Mouse (Mus musculus) stomach, embryonic 16.5 days (tissue): ENCODE results near the gene Gramd1b. TPM values are rescaled to one million over a fixed set of nuclear protein-coding genes. Genes with fewer than 3 reads are reported as not detected.

Source experiments
- ATAC-seq: fragments of 200-750 bp; cut with Nextera tagmentation; 2 replicates; pipeline ENCODE4 v1.8.0; 2017; ENCODE audit warnings: moderate number of reproducible peaks, moderate TSS enrichment; ENCODE audit not compliant: insufficient read depth, low FRiP score
- H3K27ac ChIP-seq: fragments of 300-500 bp; sonication (generic); 2 replicates; pipeline ENCODE4 v1.5.1; 2014; ENCODE audit warnings: low read length
- H3K27me3 ChIP-seq: fragments of 300-500 bp; sonication (generic); 2 replicates; pipeline ENCODE4 v1.6.1; 2014; ENCODE audit warnings: low read length, control low read depth, mixed read lengths; ENCODE audit not compliant: control insufficient read depth, insufficient read depth
- H3K36me3 ChIP-seq: fragments of 300-500 bp; sonication (generic); 2 replicates; pipeline ENCODE4 v1.6.1; 2014; ENCODE audit warnings: low read length; ENCODE audit not compliant: control insufficient read depth, insufficient read depth
- H3K4me1 ChIP-seq: fragments of 300-500 bp; sonication (generic); 2 replicates; pipeline ENCODE4 v1.6.1; 2014; ENCODE audit warnings: low read length, control low read depth, mixed read lengths; ENCODE audit not compliant: control insufficient read depth, insufficient read depth
- H3K4me2 ChIP-seq: fragments of 300-500 bp; sonication (generic); 2 replicates; pipeline ENCODE4 v1.6.1; 2014; ENCODE audit warnings: low read depth, low read length, mixed read lengths
- H3K4me3 ChIP-seq: fragments of 300-500 bp; sonication (generic); replicated peaks from 2 replicates; pipeline ENCODE4 v1.5.1; 2014; ENCODE audit warnings: mild to moderate bottlenecking, low read length
- H3K9ac ChIP-seq: fragments of 300-500 bp; sonication (generic); 2 replicates; pipeline ENCODE4 v1.6.1; 2014; ENCODE audit warnings: low read length
- H3K9me3 ChIP-seq: fragments of 300-500 bp; sonication (generic); replicated peaks from 2 replicates; pipeline ENCODE4 v1.6.1; 2016; ENCODE audit warnings: low read length, control low read depth; ENCODE audit not compliant: control insufficient read depth
- WGBS: fragments of 180-500 bp; shearing (Covaris S2); extraction: QIAGEN DNeasy Blood & Tissue Kit; methylation state at CpG from one replicate; pipeline ENCODE4 v1.1.7; 2014; 5-methylcytosine and 5-hydroxymethylcytosine counted together
- polyA plus RNA-seq: library from polyadenylated mRNA; unstranded; fragments of >200 nt; fragmentation: Nextera tagmentation; extraction: Ambion mirVana; gene quantifications from 2 replicates; pipeline ENCODE4 v1.2.1, GENCODE M21; 2015

Gramd1b gene
- polyA plus RNA-seq, 1 experiment from 2014 or later: 4.9 TPM

DNA sequence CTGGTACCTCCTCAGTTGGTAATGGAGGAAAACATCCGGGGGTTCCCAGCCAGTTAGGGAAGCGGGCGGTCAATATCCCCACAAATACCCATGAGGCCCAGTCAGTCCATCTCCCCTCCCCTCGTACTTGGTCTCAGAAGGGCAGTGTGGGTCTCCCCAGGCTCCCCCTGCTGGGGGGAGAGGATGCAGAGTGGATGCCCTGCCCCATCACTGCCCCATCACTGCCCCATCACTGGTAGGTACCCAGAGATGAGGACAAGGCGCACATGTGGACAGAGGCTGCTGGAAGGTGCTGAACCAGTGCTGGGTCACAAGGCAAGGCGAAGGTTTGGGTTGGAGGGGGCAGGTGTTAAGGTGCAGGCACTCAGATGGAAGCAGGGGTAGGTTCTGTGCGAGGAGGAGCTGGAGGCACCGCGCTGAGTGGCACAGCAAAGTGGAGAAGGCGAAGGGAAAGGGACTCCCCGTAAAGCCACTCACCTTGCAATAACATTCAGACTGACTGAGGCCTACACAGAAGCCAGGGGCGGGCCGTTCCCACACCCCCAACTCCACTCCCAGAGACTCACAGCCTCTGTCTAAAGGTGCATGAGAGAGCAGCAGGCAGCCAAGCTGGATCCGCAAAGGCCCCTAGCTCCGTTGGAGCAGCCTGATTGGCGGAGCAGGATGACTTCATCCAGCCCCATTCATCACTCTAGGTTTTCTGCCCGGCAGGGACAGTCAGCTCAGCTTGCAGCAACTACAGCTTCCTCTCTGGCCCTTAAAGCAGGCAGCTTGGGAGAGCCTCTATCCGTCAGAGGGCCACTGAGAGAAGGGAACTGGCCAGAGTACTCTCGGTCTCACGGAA is 139.1 kb downstream of the Gramd1b start:
- Histone ChIP-seq H3K4me1 (peaks cover 13% of the 10 kb centered on the region), H3K36me3 (no peaks in the 10 kb centered on the region), H3K27ac (peak overlapping the region; percentile 9; the same call in 1 of the 2 replicates), H3K4me2 (peak overlapping the region; percentile 44), H3K9ac (peak overlapping the region; percentile 13; the same call in 1 of the 2 replicates), H3K9me3 (no peaks in the 10 kb centered on the region), H3K27me3 (no peaks in the 10 kb centered on the region), H3K4me3 (0 out of 2 replicates have a peak overlapping the region, but pooled peaks have one; percentile 8)
- peak; percentile 75 for ATAC-seq
- 30% methylated on average over 20 of the region's 20 CpGs for WGBS

DNA sequence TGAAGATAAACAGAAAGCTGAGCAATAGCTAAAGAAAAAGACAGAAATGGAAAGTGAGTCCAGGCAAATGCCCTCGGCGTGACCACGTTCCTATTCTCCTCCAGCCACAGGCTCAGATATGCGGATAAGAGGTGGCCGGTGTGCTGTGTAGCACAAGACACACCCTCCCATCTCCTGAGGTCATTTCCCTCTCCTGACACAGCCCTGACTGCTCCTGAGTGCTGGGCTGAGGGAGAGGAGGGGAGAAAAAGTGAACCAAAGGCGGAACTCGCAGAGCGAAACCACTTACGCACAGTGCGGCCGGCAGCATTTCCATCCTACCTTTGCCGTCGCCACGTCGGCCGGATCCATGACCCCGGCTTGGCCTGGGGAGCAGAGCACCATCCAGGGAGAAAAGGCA is 139.8 kb downstream of the Gramd1b start:
- H3K4me2 ChIP-seq: peak overlapping the region; percentile 11; the same call in 1 of the 2 replicates
- no peak for ATAC-seq
- H3K9ac ChIP-seq: no peak overlapping the region
- H3K9me3 ChIP-seq: no peaks in the 10 kb centered on the region
- no peaks in the 10 kb centered on the region for H3K27me3 ChIP-seq
- no peak overlapping the region for H3K27ac ChIP-seq
- no peak overlapping the region for H3K4me3 ChIP-seq
- H3K4me1 ChIP-seq: peaks cover 13% of the 10 kb centered on the region
- WGBS: 70% methylated on average over 17 of the region's 17 CpGs
- no peaks in the 10 kb centered on the region for H3K36me3 ChIP-seq

DNA sequence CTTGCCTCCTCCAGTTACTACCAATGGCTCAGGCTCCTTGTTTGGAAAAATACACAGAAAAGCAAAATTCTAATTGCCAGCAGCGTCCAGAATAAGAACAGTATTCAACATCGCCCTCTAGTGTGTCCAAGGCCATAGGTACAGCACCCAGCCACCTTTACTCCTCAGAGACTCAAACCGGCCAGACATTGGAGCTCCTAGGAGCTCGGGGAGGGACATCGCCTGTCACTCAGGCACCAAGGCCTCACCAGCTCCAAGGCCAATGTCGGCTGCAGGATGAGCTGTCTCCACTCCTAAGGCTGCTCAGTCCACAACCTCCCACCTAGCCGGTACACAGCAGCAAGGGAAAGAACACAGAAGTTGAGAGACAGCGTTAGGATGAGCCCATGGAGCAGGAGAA is 140.3 kb downstream of the Gramd1b start:
- H3K9ac ChIP-seq: no peak overlapping the region
- H3K36me3 ChIP-seq: no peaks in the 10 kb centered on the region
- H3K27ac ChIP-seq: no peak overlapping the region
- WGBS: 42% methylated on average over 8 of the region's 8 CpGs
- H3K27me3 ChIP-seq: no peaks in the 10 kb centered on the region
- H3K4me1 ChIP-seq: peaks cover 13% of the 10 kb centered on the region
- ATAC-seq: no peak
- no peaks in the 10 kb centered on the region for H3K9me3 ChIP-seq
- 0 out of 2 replicates have a peak overlapping the region, but pooled peaks have one; percentile 11 for H3K4me2 ChIP-seq
- H3K4me3 ChIP-seq: no peak overlapping the region

DNA sequence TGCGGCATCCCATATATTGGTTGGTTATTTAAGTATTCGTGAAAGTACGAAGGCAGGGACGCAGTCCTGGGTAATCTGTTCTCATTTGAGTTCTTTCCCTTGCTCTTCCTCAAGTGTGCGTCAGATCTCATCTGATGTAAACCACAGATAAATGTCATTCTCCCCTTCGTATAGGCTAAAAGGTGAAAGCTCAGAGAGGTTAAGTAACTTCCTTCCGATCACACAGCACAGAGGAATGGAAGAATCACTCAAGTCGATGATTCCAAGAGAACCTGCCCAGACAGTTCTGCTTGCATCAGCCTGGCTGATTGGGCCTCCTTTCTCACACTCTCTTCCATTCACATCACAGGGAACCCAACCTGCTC is 140.8 kb downstream of the Gramd1b start:
- H3K4me2 ChIP-seq: no peak overlapping the region
- H3K36me3 ChIP-seq: no peaks in the 10 kb centered on the region
- no peak overlapping the region for H3K9ac ChIP-seq
- peaks cover 13% of the 10 kb centered on the region for H3K4me1 ChIP-seq
- no peak overlapping the region for H3K4me3 ChIP-seq
- H3K27ac ChIP-seq: no peak overlapping the region
- 92% methylated on average over 8 of the region's 8 CpGs for WGBS
- ATAC-seq: no peak
- no peaks in the 10 kb centered on the region for H3K9me3 ChIP-seq
- no peaks in the 10 kb centered on the region for H3K27me3 ChIP-seq

DNA sequence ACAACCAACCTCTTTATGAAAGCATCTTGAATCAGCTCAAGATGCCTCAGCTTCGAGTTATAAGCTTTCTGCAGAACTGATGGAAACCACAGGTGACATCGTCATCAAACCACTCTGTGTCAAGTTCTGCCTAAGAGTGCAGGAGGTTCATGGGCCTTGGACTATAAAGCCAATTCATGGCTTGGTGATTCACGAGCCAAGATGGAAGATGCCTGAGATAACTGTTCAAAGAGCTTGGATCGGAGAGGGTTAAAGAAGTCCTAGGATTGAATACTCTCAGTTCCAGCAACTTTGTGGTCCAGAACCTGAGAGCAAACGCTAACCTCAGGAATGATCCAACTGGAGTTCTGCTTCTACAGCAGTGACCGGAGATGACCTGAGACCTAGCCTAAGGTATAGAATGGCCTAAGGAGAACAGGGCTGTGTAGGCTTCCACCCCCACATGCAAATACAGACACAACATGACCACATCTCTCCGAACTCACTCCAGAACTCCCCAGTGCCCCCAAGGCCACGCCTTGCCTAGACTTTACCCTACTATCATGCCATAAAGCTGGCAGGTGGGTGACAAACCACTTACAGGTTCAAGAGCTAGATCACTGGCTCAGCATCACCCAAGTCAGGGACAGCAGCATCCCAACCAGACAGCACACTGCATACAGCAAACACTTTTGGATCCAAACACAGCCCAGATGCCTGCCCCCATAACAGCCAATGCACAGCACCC is 141.4 kb downstream of the Gramd1b start:
- no peak overlapping the region for H3K9ac ChIP-seq
- H3K27me3 ChIP-seq: no peaks in the 10 kb centered on the region
- H3K4me2 ChIP-seq: no peak overlapping the region
- H3K27ac ChIP-seq: no peak overlapping the region
- no peaks in the 10 kb centered on the region for H3K36me3 ChIP-seq
- H3K4me1 ChIP-seq: peaks cover 13% of the 10 kb centered on the region
- no peaks in the 10 kb centered on the region for H3K9me3 ChIP-seq
- WGBS: 88% methylated on average over 8 of the region's 8 CpGs
- no peak for ATAC-seq
- H3K4me3 ChIP-seq: no peak overlapping the region

DNA sequence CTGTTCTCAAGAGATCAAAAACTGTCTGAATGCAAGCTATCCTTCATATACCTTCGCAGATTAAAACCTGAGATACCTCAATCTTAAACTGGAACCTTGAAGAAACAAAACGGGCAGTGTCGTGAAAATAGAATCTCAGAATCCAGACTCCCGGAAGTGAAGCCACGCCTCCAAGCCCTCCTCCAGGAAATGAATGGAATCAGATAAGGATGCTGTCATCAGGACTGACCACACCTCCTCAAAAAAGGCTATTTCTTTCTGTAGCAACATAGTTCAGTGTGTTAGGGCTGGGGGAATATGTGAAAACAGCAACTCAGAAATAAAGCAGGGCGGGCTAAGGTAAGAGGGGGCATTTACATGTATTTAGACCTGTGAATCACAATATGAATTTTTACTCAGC is 142.0 kb downstream of the Gramd1b start:
- H3K4me1 ChIP-seq: peaks cover 13% of the 10 kb centered on the region
- no peak overlapping the region for H3K27ac ChIP-seq
- H3K4me3 ChIP-seq: no peak overlapping the region
- H3K9ac ChIP-seq: no peak overlapping the region
- 71% methylated on average over 6 of the region's 6 CpGs for WGBS
- no peaks in the 10 kb centered on the region for H3K9me3 ChIP-seq
- H3K4me2 ChIP-seq: no peak overlapping the region
- no peaks in the 10 kb centered on the region for H3K36me3 ChIP-seq
- H3K27me3 ChIP-seq: no peaks in the 10 kb centered on the region
- no peak for ATAC-seq

DNA sequence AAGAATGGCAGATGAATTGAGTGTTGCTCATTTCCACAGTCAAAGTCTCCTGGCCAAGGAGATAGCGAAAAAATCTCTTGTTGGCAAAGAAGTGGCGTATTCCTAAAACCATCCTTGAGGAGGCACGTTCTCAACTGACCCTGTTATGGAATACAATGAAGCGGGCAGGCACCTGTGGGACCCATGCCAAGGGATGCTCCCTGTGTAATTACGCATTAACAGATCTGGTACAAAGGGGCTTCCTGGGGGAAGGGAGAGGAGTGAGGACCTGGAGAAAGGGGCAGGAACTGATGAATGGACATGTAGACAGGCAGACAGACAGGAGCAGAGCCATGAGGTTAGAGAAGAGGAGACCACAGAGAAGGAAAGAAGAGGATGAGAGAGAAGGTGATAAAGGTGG is 146.4 kb downstream of the Gramd1b start:
- WGBS: 85% methylated on average over 5 of the region's 5 CpGs
- Histone ChIP-seq H3K27me3 (no peaks in the 10 kb centered on the region), H3K9me3 (no peaks in the 10 kb centered on the region), H3K36me3 (no peaks in the 10 kb centered on the region), H3K9ac (no peak overlapping the region), H3K4me2 (no peak overlapping the region), H3K4me3 (no peak overlapping the region), H3K4me1 (peaks cover 4% of the 10 kb centered on the region; the same call in 1 of the 2 replicates), H3K27ac (no peak overlapping the region)
- no peak for ATAC-seq

DNA sequence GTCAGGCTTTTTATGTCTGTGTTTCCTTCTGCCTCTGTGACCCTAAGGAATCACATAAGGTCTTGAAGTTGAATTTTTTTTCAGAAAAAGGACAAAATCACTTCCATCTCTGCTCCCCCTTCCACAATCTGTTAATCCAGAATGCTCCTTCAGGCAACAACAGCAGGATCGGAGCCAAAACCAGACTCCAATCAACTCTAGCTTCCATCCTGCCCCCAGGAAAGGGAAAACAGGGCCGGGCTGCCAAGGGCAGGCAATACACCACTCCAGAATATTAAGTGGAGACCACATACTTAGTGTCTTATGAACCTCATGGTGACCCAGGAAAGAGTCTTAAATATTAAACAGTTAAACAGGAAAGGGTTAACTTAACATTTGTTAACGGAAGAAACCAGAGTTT is 148.7 kb downstream of the Gramd1b start:
- no peak overlapping the region for H3K4me3 ChIP-seq
- H3K27ac ChIP-seq: no peak overlapping the region
- H3K9me3 ChIP-seq: no peaks in the 10 kb centered on the region
- no peak overlapping the region for H3K4me2 ChIP-seq
- ATAC-seq: no peak
- H3K27me3 ChIP-seq: no peaks in the 10 kb centered on the region
- 69% methylated on average over 3 of the region's 3 CpGs for WGBS
- H3K9ac ChIP-seq: no peak overlapping the region
- H3K36me3 ChIP-seq: no peaks in the 10 kb centered on the region
- H3K4me1 ChIP-seq: peaks cover 4% of the 10 kb centered on the region; the same call in 1 of the 2 replicates
